Mouse (Mus musculus) gastrocnemius, postnatal 4 days (tissue): ENCODE data around the gene Pitpna. TPM values are rescaled to one million over a fixed set of nuclear protein-coding genes. Genes with fewer than 3 reads are reported as not detected.

Experiments
- DNase-seq, 2 experiments: peaks; one replicate each; pipeline ENCODE4 v3.0.0; 2021 to 2022; ENCODE audit warnings: low spot score in 2 of 2, mixed read lengths in 2 of 2
- total RNA-seq, 2 experiments: library from RNA; stranded (reverse); gene quantifications; 2 replicates each; pipeline ENCODE4 v1.2.3; 2021

Gene Pitpna
- total RNA-seq, 2 experiments from 2014 or later, result 106 to 117 TPM

GRCm38 (mm10) chr11:75562840-75563239 is 25.1 kb upstream of the Pitpna start:
- no peak for DNase-seq

- no peak for DNase-seq
These were observed 23.9 kb upstream of the Pitpna start for GRCm38 (mm10) chr11:75563851-75564548.

- peak in 1 of 2 experiments; percentile 44 for DNase-seq
These were observed 22.0 kb upstream of the Pitpna start for GRCm38 (mm10) chr11:75565849-75566248.

DNA sequence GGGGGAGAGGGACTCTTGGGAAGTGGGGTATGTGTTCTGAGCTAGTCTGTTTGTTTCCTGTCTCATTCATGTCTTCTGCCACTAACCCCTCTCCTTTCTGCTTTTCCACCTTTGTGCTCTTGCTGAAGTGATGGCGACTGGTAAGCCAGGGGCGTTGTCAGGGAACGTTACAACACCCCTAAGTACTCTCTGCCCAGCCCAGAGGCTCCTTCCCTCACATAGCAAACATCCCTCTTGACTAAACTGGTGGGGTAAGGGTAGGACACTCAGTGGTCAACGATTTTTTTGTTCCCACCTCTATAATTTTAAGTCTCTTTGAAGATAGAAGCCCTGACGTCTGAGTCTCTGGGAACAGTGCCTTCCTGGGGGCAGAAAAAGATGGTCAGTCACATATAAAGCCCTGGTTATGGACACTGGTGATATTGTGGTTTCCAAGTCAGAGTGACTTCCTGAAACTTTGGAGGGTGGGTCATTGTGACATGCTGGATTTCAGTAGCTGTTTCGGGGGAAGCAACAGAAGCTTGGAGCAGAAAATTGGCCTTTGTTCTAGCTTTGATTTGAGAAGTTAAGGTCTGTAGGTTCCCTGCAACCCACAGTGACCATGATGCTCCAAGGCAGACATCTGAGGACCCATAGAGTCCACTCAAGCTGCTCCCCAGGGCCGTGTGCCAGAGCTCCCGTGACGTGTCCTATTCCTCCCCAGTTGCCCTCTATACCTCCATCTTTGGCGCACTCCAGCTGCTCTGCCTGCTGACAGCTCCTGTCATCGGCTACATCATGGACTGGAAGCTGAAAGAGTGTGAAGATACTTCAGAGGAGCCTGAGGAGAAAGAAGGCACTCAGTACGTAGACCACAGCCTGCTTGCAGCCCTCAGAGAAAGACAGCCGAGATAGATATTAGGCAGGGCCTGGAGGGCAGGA is 21.4 kb upstream of the Pitpna start:
- no peak for DNase-seq

- no peak for DNase-seq
These were observed 20.4 kb upstream of the Pitpna start for GRCm38 (mm10) chr11:75567346-75568114.

GRCm38 (mm10) chr11:75568115-75568511 is 19.8 kb upstream of the Pitpna start:
- no peak for DNase-seq

- no peak for DNase-seq
These were observed 18.9 kb upstream of the Pitpna start for GRCm38 (mm10) chr11:75568962-75569361.

- DNase-seq, result no peak
These were observed 17.3 kb upstream of the Pitpna start for GRCm38 (mm10) chr11:75570375-75571125.

GRCm38 (mm10) chr11:75571126-75571990 is 16.5 kb upstream of the Pitpna start:
- no peak for DNase-seq

- DNase-seq, result no peak
These were observed 15.6 kb upstream of the Pitpna start for GRCm38 (mm10) chr11:75572301-75572791.

GRCm38 (mm10) chr11:75572854-75573650 is 14.8 kb upstream of the Pitpna start:
- peak; percentile 83 to 92 for DNase-seq

DNA sequence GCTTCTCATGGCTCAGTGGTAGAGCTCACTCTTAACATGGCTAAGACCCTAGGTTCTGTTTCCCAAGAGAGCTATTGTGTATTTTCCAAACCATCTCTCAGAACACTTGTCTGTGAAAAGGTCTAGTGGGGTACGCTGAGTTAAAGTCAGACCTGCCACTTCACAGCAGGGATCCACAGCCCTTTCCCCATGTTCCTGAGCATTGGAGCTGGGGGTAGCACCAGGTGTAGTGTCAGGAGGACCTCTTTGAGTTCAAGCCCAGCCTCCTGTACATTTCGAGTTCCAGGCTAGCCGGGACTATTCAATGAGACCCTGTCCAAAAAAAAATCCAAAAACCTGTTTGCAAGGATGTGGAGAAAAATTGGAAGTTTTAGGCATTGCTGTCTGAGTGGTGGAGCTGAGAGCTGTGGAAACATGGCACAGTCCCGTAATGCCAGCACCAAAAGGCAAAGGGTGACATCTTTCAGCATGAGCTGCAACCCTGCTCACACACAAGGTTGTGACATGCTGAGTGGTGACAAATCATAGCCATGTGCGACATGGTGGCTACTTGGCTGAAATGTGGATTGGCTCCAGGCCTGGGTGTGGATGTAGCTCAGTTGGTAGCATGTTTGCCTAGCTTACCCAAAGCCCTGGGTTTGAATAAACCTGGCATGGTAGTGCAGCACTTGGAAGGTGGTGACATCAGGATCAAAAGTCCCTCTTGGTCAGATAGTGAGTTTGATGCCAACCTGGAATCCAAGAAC is 13.3 kb upstream of the Pitpna start:
- DNase-seq, result no peak

DNA sequence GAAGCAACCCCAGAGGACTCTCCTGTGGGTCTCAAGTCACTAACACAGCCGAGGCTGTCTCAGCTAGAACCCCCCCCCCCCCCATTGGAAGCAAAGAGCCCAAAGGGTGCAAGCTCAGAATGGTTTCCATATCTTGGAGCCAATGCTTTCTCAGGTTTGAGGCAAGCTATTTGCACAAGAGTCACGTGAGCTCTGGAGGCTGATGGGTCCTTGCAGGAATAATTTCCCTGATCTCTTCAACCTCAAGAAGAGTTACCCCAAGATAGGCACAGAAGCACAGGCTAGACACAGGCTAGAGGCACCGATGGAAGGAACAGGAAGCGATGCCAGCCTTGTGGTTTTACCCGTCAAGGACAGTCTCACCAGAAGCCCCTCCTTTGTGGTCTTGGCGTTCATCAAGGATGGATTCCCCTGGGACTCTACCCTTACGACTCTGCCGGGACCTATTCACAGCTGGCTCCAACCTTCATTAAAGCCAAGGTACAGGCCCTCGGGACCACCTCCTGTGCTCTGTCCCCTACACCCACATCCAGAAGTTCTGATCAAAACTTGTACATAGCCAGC is 12.3 kb upstream of the Pitpna start:
- DNase-seq, result no peak

GRCm38 (mm10) chr11:75578609-75579008 is 9.3 kb upstream of the Pitpna start:
- DNase-seq, result no peak

GRCm38 (mm10) chr11:75581495-75582149 is 6.3 kb upstream of the Pitpna start:
- no peak for DNase-seq

- no peak for DNase-seq
These were observed 4.4 kb upstream of the Pitpna start for GRCm38 (mm10) chr11:75583521-75583920.

DNA sequence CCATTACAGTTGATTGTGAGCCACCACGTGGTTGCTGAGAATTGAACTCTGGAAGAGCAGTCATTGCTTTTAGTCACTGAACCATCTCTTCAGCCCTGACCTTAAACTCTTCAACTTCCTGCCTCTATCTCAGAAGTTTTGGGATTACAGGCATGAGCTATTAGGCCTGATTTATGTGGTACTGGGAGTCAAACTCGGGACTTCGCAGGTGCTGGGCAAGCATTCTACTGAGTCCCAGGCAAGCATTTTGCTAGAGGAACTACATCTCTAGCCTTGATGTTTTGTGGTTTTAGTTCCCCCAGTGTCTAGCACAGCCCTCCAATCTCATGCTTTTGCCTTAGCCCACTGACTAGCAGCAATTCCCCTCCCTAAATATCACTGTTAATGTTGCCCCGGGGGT is 2.8 kb upstream of the Pitpna start:
- DNase-seq, result no peak
